Mouse (Mus musculus) left cerebral cortex, postnatal 36 days (tissue): ENCODE measurements around the gene Sectm1b. TPM values are rescaled to one million over a fixed set of nuclear protein-coding genes. Genes with fewer than 3 reads are reported as not detected.

Experiments
- DNase-seq, 2 experiments: peaks; one replicate each; pipeline ENCODE4 v3.0.0; 2021 to 2022; ENCODE audit warnings: low spot score in 2 of 2, mixed read lengths in 1 of 2
- intact Hi-C: fragments of 180-260 bp; cut with DNase I; formaldehyde crosslinking; loops from one replicate; pipeline ENCODE4 v1.15.1; 2025
- total RNA-seq, 2 experiments: library from RNA; stranded (reverse); gene quantifications; 2 replicates each; pipeline ENCODE4 v1.2.3; 2021

The Sectm1b gene
- total RNA-seq, 2 experiments from 2014 or later, result not detected

- peak; percentile 79 to 81 for DNase-seq
Observed at GRCm38 (mm10) chr11:121041212-121041611, 22.2 kb downstream of the Sectm1b start.

GRCm38 (mm10) chr11:121039302-121039701 lies 24.1 kb downstream of the Sectm1b start, which contains the start of gene Cd7:
Gene Cd7, minus strand, starts transcription at chr11:121039418.
- intact Hi-C loops, result no loop called here
- DNase-seq, result peak in 1 of 2 experiments; percentile 50

More at GRCm38 (mm10) chr11:121041212-121041611, 22.2 kb downstream of the Sectm1b start:
- intact Hi-C loops, result loop anchor here (1.0 to 2.0 kb wide), 2 partner anchors 24 to 136 kb away; no protein-coding TSS in a partner anchor

- intact Hi-C loops, result no loop called here
- peak; percentile 38 to 61 for DNase-seq
Observed at GRCm38 (mm10) chr11:121038366-121039240, 24.8 kb downstream of the Sectm1b start.

GRCm38 (mm10) chr11:121033118-121033517 lies 30.3 kb downstream of the Sectm1b start:
- intact Hi-C loops, result no loop called here
- no peak for DNase-seq

- no peak for DNase-seq
- intact Hi-C loops, result loop anchor here (10.0 kb wide), 1 partner anchor 598 kb away; no protein-coding TSS in a partner anchor
Observed at GRCm38 (mm10) chr11:121027259-121027658, 36.1 kb downstream of the Sectm1b start.

- peak in 1 of 2 experiments; percentile 28 for DNase-seq
- intact Hi-C loops, result loop anchor here (10.0 kb wide), 1 partner anchor 601 kb away; no protein-coding TSS in a partner anchor
Observed at GRCm38 (mm10) chr11:121024163-121024562, 39.2 kb downstream of the Sectm1b start.

GRCm38 (mm10) chr11:121019501-121019900 lies 43.9 kb downstream of the Sectm1b start:
- no peak for DNase-seq
- intact Hi-C loops, result loop anchor here (5.0 kb wide), 2 partner anchors 33 to 183 kb away; partner anchors contain the start of genes Hexdc and Ogfod3

- DNase-seq, result peak; percentile 37 to 49
- intact Hi-C loops, result loop anchor here (2.0 to 5.0 kb wide), 3 partner anchors 23 to 185 kb away; partner anchors contain the start of genes Hexdc and Ogfod3
Observed at GRCm38 (mm10) chr11:121017703-121018102, 45.7 kb downstream of the Sectm1b start.

- intact Hi-C loops, result loop anchor here (5.0 kb wide), 2 partner anchors 37 to 187 kb away; partner anchors contain the start of genes Hexdc and Ogfod3
- DNase-seq, result no peak
Observed at GRCm38 (mm10) chr11:121015472-121015871, 47.9 kb downstream of the Sectm1b start.

- intact Hi-C loops, result loop anchor here (5.0 kb wide), 2 partner anchors 37 to 187 kb away; partner anchors contain the start of genes Hexdc and Ogfod3
- peak; percentile 61 to 77 for DNase-seq
Observed at GRCm38 (mm10) chr11:121014896-121015300, 48.5 kb downstream of the Sectm1b start.

GRCm38 (mm10) chr11:121013656-121014055 lies 49.7 kb downstream of the Sectm1b start:
- DNase-seq, result no peak
- intact Hi-C loops, result no loop called here

GRCm38 (mm10) chr11:121010044-121010755 lies 53.2 kb downstream of the Sectm1b start:
- intact Hi-C loops, result no loop called here
- no peak for DNase-seq

- intact Hi-C loops, result no loop called here
- no peak for DNase-seq
Observed at GRCm38 (mm10) chr11:121006184-121006583, 57.2 kb downstream of the Sectm1b start.

- no peak for DNase-seq
- intact Hi-C loops, result no loop called here
Observed at GRCm38 (mm10) chr11:121004281-121004680, 59.1 kb downstream of the Sectm1b start.

Other genes with a start within 250 kb of the Sectm1b start
- 100 to 1,000 TPM; 182 to 190 TPM for gene Fasn, start 239.0 kb downstream of the Sectm1b start, total RNA-seq
- 10 to 100 TPM in 1 of 2 experiments, 1 to 10 TPM in 1; 6.2 to 10.7 TPM for gene Ccdc57, start 130.7 kb downstream of the Sectm1b start, total RNA-seq
- gene Slc16a3, start 115.1 kb downstream of the Sectm1b start, total RNA-seq, result 1 to 10 TPM; 3.5 to 5.5 TPM
- gene Csnk1d, start 72.2 kb downstream of the Sectm1b start, total RNA-seq, result 100 to 1,000 TPM; 113 to 115 TPM
- gene Cd7, start 24.2 kb downstream of the Sectm1b start, total RNA-seq, result 1 to 10 TPM; 2.1 TPM
- not detected for gene Sectm1a, start 17.7 kb upstream of the Sectm1b start, total RNA-seq
- gene Tex19.2, start 55.1 kb upstream of the Sectm1b start, total RNA-seq, result not detected
- gene Tex19.1, start 82.6 kb upstream of the Sectm1b start, total RNA-seq, result not detected
- not detected for gene Uts2r, start 96.7 kb upstream of the Sectm1b start, total RNA-seq
- gene Hexdc, start 140.9 kb upstream of the Sectm1b start, total RNA-seq, result 10 to 100 TPM; 24.5 to 28.6 TPM
- gene Ogfod3, start 141.1 kb upstream of the Sectm1b start, total RNA-seq, result 1 to 10 TPM; 7.9 to 8.0 TPM
- gene Cybc1, start 165.8 kb upstream of the Sectm1b start, total RNA-seq, result 10 to 100 TPM; 20.4 to 27.7 TPM
- gene Narf, start 173.7 kb upstream of the Sectm1b start, total RNA-seq, result 10 to 100 TPM; 48.1 to 62.7 TPM
- gene Foxk2, start 196.4 kb upstream of the Sectm1b start, total RNA-seq, result 10 to 100 TPM; 85.1 to 89.9 TPM